Comparison of ENCODE assay signal across 32 mouse cellular contexts in genomic region chr1:107525592-107525991, GRCm38 (mm10). TPM values are rescaled to one million over a fixed set of nuclear protein-coding genes. Genes with fewer than 3 reads are reported as not detected.
"Had no signal": no experiment of that assay in that cellular context is flagged by ENCODE, and none has a peak within 500 bp of the region (broad histone marks: within the 10 kb centered on the region; RNA-seq: fewer than 3 reads in every experiment).

No protein-coding gene starts in this region.

- ATAC-seq: forebrain, postnatal 0 days; hindbrain, postnatal 0 days; intestine, embryonic 16.5 days had no signal

- H3K36me3 ChIP-seq: heart, embryonic 10.5 days; heart, embryonic 12.5 days; hindbrain, embryonic 13.5 days; hindbrain, embryonic 15.5 days; kidney, embryonic 15.5 days; limb, embryonic 13.5 days; limb, embryonic 15.5 days had no signal

- H3K9me3 ChIP-seq: heart, embryonic 10.5 days; hindbrain, embryonic 13.5 days; hindbrain, embryonic 15.5 days; kidney, embryonic 15.5 days; limb, embryonic 13.5 days; limb, embryonic 15.5 days had no signal

- H3K4me1 ChIP-seq: heart, embryonic 10.5 days; heart, embryonic 12.5 days; hindbrain, embryonic 15.5 days; kidney, embryonic 15.5 days; limb, embryonic 13.5 days; limb, embryonic 15.5 days had no signal

- H3K27me3 ChIP-seq: heart, embryonic 12.5 days; hindbrain, embryonic 13.5 days; hindbrain, embryonic 15.5 days; kidney, embryonic 15.5 days; limb, embryonic 13.5 days; limb, embryonic 15.5 days had no signal

- DNase-seq: forebrain, postnatal 0 days; gastrocnemius, postnatal 14 days; gastrocnemius, postnatal 36 days; heart, adult 18-20 months; heart, postnatal 10 days; heart, postnatal 4 days; kidney, adult 11 months; kidney, adult 2 months; kidney, adult 9 months; kidney, postnatal 14 days; kidney, postnatal 36 days; layer of hippocampus, adult 9-11 months; left cerebral cortex, postnatal 4 days had no signal

- H3K4me3 ChIP-seq: heart, embryonic 10.5 days; heart, embryonic 12.5 days; hindbrain, embryonic 13.5 days; hindbrain, embryonic 15.5 days; kidney, embryonic 15.5 days; left cerebral cortex, adult 2 months; limb, embryonic 13.5 days; limb, embryonic 15.5 days had no signal

RNA-seq across cellular contexts. Expression of gene Serpinb2, which starts 14.4 kb away (rescaled TPM):
- total RNA-seq: gastrocnemius, adult 18-20 months; gastrocnemius, adult 8-10 months; gastrocnemius, postnatal 14 days; gastrocnemius, postnatal 36 days; heart, postnatal 4 days; layer of hippocampus, adult 18-20 months; layer of hippocampus, adult 8-10 months; layer of hippocampus, postnatal 25 days; left cerebral cortex, adult 2 months; left cerebral cortex, postnatal 4 days had no signal
- polyA plus RNA-seq: heart, embryonic 14.5 days; hindbrain, embryonic 11.5 days; hindbrain, embryonic 15.5 days; intestine, embryonic 14.5 days; kidney, postnatal 0 days had no signal
